Mouse (Mus musculus) left cerebral cortex, adult 18-20 months (tissue): ENCODE data around the gene Tas2r102. TPM values are rescaled to one million over a fixed set of nuclear protein-coding genes. Genes with fewer than 3 reads are reported as not detected.
A peak's percentile ranks its signal among the peaks of the same experiment; 100 is the strongest.

Experiments
- DNase-seq, 2 experiments: peaks; one replicate each; pipeline ENCODE4 v3.0.0; 2021 to 2022; ENCODE audit warnings: low spot score in 2 of 2, mixed read lengths in 1 of 2
- long read RNA-seq, 2 experiments: library from polyadenylated mRNA; stranded (forward); transcript quantifications; one replicate each; pipeline ENCODE4 v2.0.0; 2021
- total RNA-seq, 2 experiments: library from RNA; stranded (reverse); gene quantifications; 2 replicates each; pipeline ENCODE4 v1.2.3; 2021

Gene Tas2r102
- not detected for total RNA-seq
- long read RNA-seq, experiment 1, result 0 reads
- long read RNA-seq, experiment 2, result 0 reads

- no peak for DNase-seq
Measured at GRCm38 (mm10) chr6:132761831-132762230, at the start of gene Tas2r102. Tas2r102 (plus strand) TSS chr6:132762131.

GRCm38 (mm10) chr6:132737935-132738334 is 24.0 kb upstream of the Tas2r102 start, which contains the start of gene Tas2r115:
Tas2r115 (minus strand) TSS chr6:132738035.
- DNase-seq, result no peak

GRCm38 (mm10) chr6:132750206-132750605 is 11.7 kb upstream of the Tas2r102 start:
- DNase-seq, result peak; percentile 1 to 11

GRCm38 (mm10) chr6:132754430-132754829 is 7.5 kb upstream of the Tas2r102 start, which contains the start of gene Tas2r124:
Tas2r124 (plus strand) TSS chr6:132754730.
- no peak for DNase-seq

GRCm38 (mm10) chr6:132778062-132778461 is 16.1 kb downstream of the Tas2r102 start, which contains the start of gene Tas2r136:
Tas2r136 (minus strand) TSS chr6:132778162.
- no peak for DNase-seq

GRCm38 (mm10) chr6:132795393-132795792 is 33.5 kb downstream of the Tas2r102 start:
- no peak for DNase-seq

- no peak for DNase-seq
Measured at GRCm38 (mm10) chr6:132802518-132802917, 40.6 kb downstream of the Tas2r102 start, which contains the start of gene Tas2r117. Tas2r117 (plus strand) TSS chr6:132802818.

Other genes starting within 250 kb of the Tas2r102 start
- gene Prh1, start 192.3 kb upstream of the Tas2r102 start, total RNA-seq, result not detected
- not detected for gene Prp2, start 166.2 kb upstream of the Tas2r102 start, total RNA-seq
- not detected for gene A630073D07Rik, start 110.6 kb upstream of the Tas2r102 start, total RNA-seq
- gene Tas2r120, start 105.2 kb upstream of the Tas2r102 start, total RNA-seq, result not detected
- gene Tas2r121, start 61.1 kb upstream of the Tas2r102 start, total RNA-seq, result not detected
- gene Tas2r122, start 50.2 kb upstream of the Tas2r102 start, total RNA-seq, result not detected
- not detected for gene Tas2r115, start 24.1 kb upstream of the Tas2r102 start, total RNA-seq
- gene Tas2r124, start 7.4 kb upstream of the Tas2r102 start, total RNA-seq, result not detected
- gene Tas2r136, start 16.0 kb downstream of the Tas2r102 start, total RNA-seq, result not detected
- not detected for gene Tas2r117, start 40.7 kb downstream of the Tas2r102 start, total RNA-seq
- gene Tas2r123, start 85.0 kb downstream of the Tas2r102 start, total RNA-seq, result not detected
- gene Tas2r116, start 93.3 kb downstream of the Tas2r102 start, total RNA-seq, result not detected
- gene Tas2r110, start 105.9 kb downstream of the Tas2r102 start, total RNA-seq, result not detected
- gene Tas2r113, start 130.9 kb downstream of the Tas2r102 start, total RNA-seq, result not detected
- gene Tas2r125, start 147.5 kb downstream of the Tas2r102 start, total RNA-seq, result not detected
- not detected for gene Tas2r129, start 189.0 kb downstream of the Tas2r102 start, total RNA-seq
- not detected for gene Tas2r131, start 195.8 kb downstream of the Tas2r102 start, total RNA-seq
- not detected for gene Tas2r109, start 218.8 kb downstream of the Tas2r102 start, total RNA-seq